Mouse (Mus musculus): ENCODE results near the gene Mbtd1.

Gene Mbtd1

GRCm38 (mm10) chr11:93948887-93949567, 63.4 kb downstream of the Mbtd1 start:
- DNase-seq = no peak

- DNase-seq = no peak
Measured at GRCm38 (mm10) chr11:93950045-93950444, 64.4 kb downstream of the Mbtd1 start.

- DNase-seq = no peak
Measured at GRCm38 (mm10) chr11:93952376-93952775, 66.7 kb downstream of the Mbtd1 start.

GRCm38 (mm10) chr11:93954738-93955255, 69.1 kb downstream of the Mbtd1 start:
- DNase-seq = no peak

GRCm38 (mm10) chr11:93955256-93956150, 69.9 kb downstream of the Mbtd1 start:
- peak; percentile 91 for DNase-seq

- no peak for DNase-seq
Measured at GRCm38 (mm10) chr11:93956159-93956558, 70.5 kb downstream of the Mbtd1 start, which contains the start of gene Nme2. TSS of gene Nme2 (minus strand) at chr11:93956259.

- DNase-seq = no peak
Measured at GRCm38 (mm10) chr11:93957031-93957555, 71.4 kb downstream of the Mbtd1 start.

GRCm38 (mm10) chr11:93957746-93958145, 72.1 kb downstream of the Mbtd1 start:
- DNase-seq = no peak

- no peak for DNase-seq
Measured at GRCm38 (mm10) chr11:93961482-93961881, 75.8 kb downstream of the Mbtd1 start.

- DNase-seq = no peak
Measured at GRCm38 (mm10) chr11:93963013-93963412, 77.4 kb downstream of the Mbtd1 start.

- no peak for DNase-seq
Measured at GRCm38 (mm10) chr11:93965391-93965790, 79.7 kb downstream of the Mbtd1 start.

GRCm38 (mm10) chr11:93967381-93967780, 81.7 kb downstream of the Mbtd1 start:
- DNase-seq = no peak

- DNase-seq = peak; percentile 97
Measured at GRCm38 (mm10) chr11:93968005-93968847, 82.6 kb downstream of the Mbtd1 start, which contains the start of the genes Gm20390 and Nme1. TSS of gene Gm20390 (minus strand) at chr11:93968293. TSS of gene Nme1 (minus strand) at chr11:93968521.

GRCm38 (mm10) chr11:93968848-93969128, 83.1 kb downstream of the Mbtd1 start:
- no peak for DNase-seq

GRCm38 (mm10) chr11:93969171-93969570, 83.5 kb downstream of the Mbtd1 start:
- no peak for DNase-seq

GRCm38 (mm10) chr11:93969799-93970198, 84.1 kb downstream of the Mbtd1 start:
- DNase-seq = no peak

- no peak for DNase-seq
Measured at GRCm38 (mm10) chr11:93972951-93973350, 87.3 kb downstream of the Mbtd1 start.

GRCm38 (mm10) chr11:93979502-93980049, 93.9 kb downstream of the Mbtd1 start:
- no peak for DNase-seq

- no peak for DNase-seq
Measured at GRCm38 (mm10) chr11:93984619-93985018, 99.0 kb downstream of the Mbtd1 start.

GRCm38 (mm10) chr11:93985265-93985664, 99.6 kb downstream of the Mbtd1 start:
- DNase-seq = no peak

GRCm38 (mm10) chr11:93986298-93986697, 100.6 kb downstream of the Mbtd1 start:
- no peak for DNase-seq

- no peak for DNase-seq
Measured at GRCm38 (mm10) chr11:93987026-93987425, 101.4 kb downstream of the Mbtd1 start.
